Mouse (Mus musculus): ENCODE measurements at regions not wholly inside any gene's neighbourhood (a gene's known extent, or its start where the extent isn't known, plus 50 kb on each side); places are given as distances from the start of the nearest gene placed in this dataset.
"Not testable (repeated sequence)": the region's sequence is repeated elsewhere in the genome, so short reads cannot be mapped to it uniquely, and the experiment has no call there.

- no peak for DNase-seq (ENCODE audit: low spot score in 2 of 2)
Measured at GRCm38 (mm10) chr12:27977548-27978256, 574.5 kb downstream of the Dcdc2c start.

GRCm38 (mm10) chr12:27962908-27963307 is 589.3 kb downstream of the Dcdc2c start:
- no peak for DNase-seq (ENCODE audit: low spot score in 2 of 2)

GRCm38 (mm10) chr12:27960064-27960463 is 592.1 kb downstream of the Dcdc2c start:
- DNase-seq (ENCODE audit: low spot score in 2 of 2) = no peak

GRCm38 (mm10) chr12:27947646-27948045 is 604.6 kb downstream of the Dcdc2c start:
- no peak for DNase-seq (ENCODE audit: low spot score in 2 of 2)

GRCm38 (mm10) chr12:27946866-27947459 is 604.6 kb upstream of the Sox11 start:
- DNase-seq (ENCODE audit: low spot score in 2 of 2) = no peak

- no peak for DNase-seq (ENCODE audit: low spot score in 2 of 2)
Measured at GRCm38 (mm10) chr12:27945411-27945810, 603.0 kb upstream of the Sox11 start.

- DNase-seq (ENCODE audit: low spot score in 2 of 2) = no peak
Measured at GRCm38 (mm10) chr12:27941053-27941452, 598.7 kb upstream of the Sox11 start.

GRCm38 (mm10) chr12:27932382-27933140 is 590.2 kb upstream of the Sox11 start:
- no peak for DNase-seq (ENCODE audit: low spot score in 2 of 2)

GRCm38 (mm10) chr12:27928366-27928963 is 586.1 kb upstream of the Sox11 start:
- no peak for DNase-seq (ENCODE audit: low spot score in 2 of 2)

GRCm38 (mm10) chr12:27926730-27927129 is 584.4 kb upstream of the Sox11 start:
- DNase-seq (ENCODE audit: low spot score in 2 of 2) = no peak

GRCm38 (mm10) chr12:27920607-27921006 is 578.2 kb upstream of the Sox11 start:
- no peak for DNase-seq (ENCODE audit: low spot score in 2 of 2)

- no peak for DNase-seq (ENCODE audit: low spot score in 2 of 2)
Measured at GRCm38 (mm10) chr12:27916401-27916920, 574.1 kb upstream of the Sox11 start.

- DNase-seq (ENCODE audit: low spot score in 2 of 2) = no peak
Measured at GRCm38 (mm10) chr12:27909417-27910100, 567.2 kb upstream of the Sox11 start.

- not testable (repeated sequence) for DNase-seq (ENCODE audit: low spot score in 2 of 2)
Measured at GRCm38 (mm10) chr12:27896682-27897081, 554.3 kb upstream of the Sox11 start.

GRCm38 (mm10) chr12:27881720-27882119 is 539.3 kb upstream of the Sox11 start:
- no peak for DNase-seq (ENCODE audit: low spot score in 2 of 2)

GRCm38 (mm10) chr12:27866421-27866820 is 524.0 kb upstream of the Sox11 start:
- DNase-seq (ENCODE audit: low spot score in 2 of 2) = no peak

GRCm38 (mm10) chr12:27849537-27849936 is 507.2 kb upstream of the Sox11 start:
- DNase-seq (ENCODE audit: low spot score in 2 of 2) = no peak

GRCm38 (mm10) chr12:27849099-27849498 is 506.7 kb upstream of the Sox11 start:
- DNase-seq (ENCODE audit: low spot score in 2 of 2) = no peak

GRCm38 (mm10) chr12:27848141-27848540 is 505.8 kb upstream of the Sox11 start:
- DNase-seq (ENCODE audit: low spot score in 2 of 2) = no peak

- no peak for DNase-seq (ENCODE audit: low spot score in 2 of 2)
Measured at GRCm38 (mm10) chr12:27847397-27847796, 505.0 kb upstream of the Sox11 start.

GRCm38 (mm10) chr12:27844958-27845357 is 502.6 kb upstream of the Sox11 start:
- no peak for DNase-seq (ENCODE audit: low spot score in 2 of 2)

GRCm38 (mm10) chr12:27838955-27839354 is 496.6 kb upstream of the Sox11 start:
- DNase-seq (ENCODE audit: low spot score in 2 of 2) = no peak
